Mouse (Mus musculus): ENCODE measurements around the gene Mvb12b.

DNA sequence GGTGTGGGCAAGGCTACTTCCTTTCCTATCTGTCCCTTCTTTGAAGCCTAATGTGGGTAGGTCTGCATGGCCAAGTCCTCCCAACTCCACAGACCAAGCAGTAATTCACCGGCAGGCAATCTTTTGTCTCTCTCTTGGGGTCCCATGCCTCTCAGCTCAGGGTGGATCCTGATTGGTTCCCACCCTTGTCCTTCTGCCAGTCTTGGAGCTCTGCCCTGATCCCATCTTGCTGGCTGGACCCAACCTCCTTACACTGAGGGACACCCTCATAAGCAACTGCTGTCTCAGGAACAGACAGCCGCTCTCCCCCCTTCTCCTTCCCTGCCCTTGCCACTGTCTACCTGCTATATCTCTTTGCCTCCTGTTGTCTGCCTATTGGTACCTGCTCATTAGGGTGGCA lies 34.7 kb upstream of the Mvb12b start:
- TF ChIP-seq CTCF (IDR thresholded peaks at IDR 0.05; ENCODE audit: low read depth) (no peak), EP300 (IDR thresholded peaks at IDR 0.05; ENCODE audit: low read depth) (no peak)
